Mouse (Mus musculus): ENCODE measurements around the gene Olfr38.
A peak's percentile ranks its signal among the peaks of the same experiment; 100 is the strongest.

- TF ChIP-seq POLR2A (IDR thresholded peaks at IDR 0.05; ENCODE audit: insufficient read length, low read depth) = no peak
- peak; percentile 45 for TF ChIP-seq TCF12 (IDR thresholded peaks at IDR 0.05; ENCODE audit: insufficient read depth, poor library complexity, severe bottlenecking)
- no peak for TF ChIP-seq E2F4 (IDR thresholded peaks at IDR 0.05; ENCODE audit: insufficient read depth)
- TF ChIP-seq MYOG (IDR thresholded peaks at IDR 0.05; ENCODE audit: control insufficient read depth in 1 of 3, insufficient read depth in 1 of 3, insufficient read length in 2 of 3, low read depth in 2 of 3) = peak in 1 of 3 experiments; percentile 40
- TF ChIP-seq POLR2AphosphoS2 (IDR thresholded peaks at IDR 0.05; ENCODE audit: insufficient read length, low read depth) = no peak
- TF ChIP-seq REST (IDR thresholded peaks at IDR 0.05; ENCODE audit: insufficient read depth, insufficient read length) = no peak
- no peak for TF ChIP-seq USF1 (IDR thresholded peaks at IDR 0.05; ENCODE audit: low read depth)
- TF ChIP-seq MYOD1 (IDR thresholded peaks at IDR 0.05; ENCODE audit: control insufficient read depth in 1 of 3, insufficient read length in 2 of 3, low read depth in 2 of 3) = peak; percentile 68 to 97 (median 97)
- TF ChIP-seq CEBPB (IDR thresholded peaks at IDR 0.05; ENCODE audit: insufficient read depth, poor library complexity, severe bottlenecking) = no peak
Measured at GRCm38 (mm10) chr6:42717973-42718372, 38.2 kb upstream of the Olfr38 start.
